Mouse (Mus musculus) left cerebral cortex, postnatal 36 days (tissue): Measurements from ENCODE around the gene Syt8. TPM values are rescaled to one million over a fixed set of nuclear protein-coding genes. Genes with fewer than 3 reads are reported as not detected.
"Not testable (repeated sequence)": the region's sequence is repeated elsewhere in the genome, so short reads cannot be mapped to it uniquely, and the experiment has no call there.

Experiments used
- DNase-seq, 2 experiments: peaks; one replicate each; pipeline ENCODE4 v3.0.0; 2021 to 2022; ENCODE audit warnings: low spot score in 2 of 2, mixed read lengths in 1 of 2
- intact Hi-C: fragments of 180-260 bp; cut with DNase I; formaldehyde crosslinking; loops from one replicate; pipeline ENCODE4 v1.15.1; 2025
- total RNA-seq, 2 experiments: library from RNA; stranded (reverse); gene quantifications; 2 replicates each; pipeline ENCODE4 v1.2.3; 2021

Syt8 gene
- total RNA-seq, 2 experiments from 2014 or later, result not detected

- intact Hi-C loops, result not testable (repeated sequence)
These were observed 29.5 kb upstream of the Syt8 start for GRCm38 (mm10) chr7:142405134-142405533.

GRCm38 (mm10) chr7:142407935-142408334, 26.7 kb upstream of the Syt8 start:
- DNase-seq, result no peak
- intact Hi-C loops, result no loop called here

More at GRCm38 (mm10) chr7:142405134-142405533, 29.5 kb upstream of the Syt8 start:
- DNase-seq, result not testable (repeated sequence)

- intact Hi-C loops, result no loop called here
- no peak for DNase-seq
These were observed 26.0 kb upstream of the Syt8 start for GRCm38 (mm10) chr7:142408686-142409085.

- no peak for DNase-seq
- intact Hi-C loops, result no loop called here
These were observed 25.0 kb upstream of the Syt8 start for GRCm38 (mm10) chr7:142409603-142410002.

GRCm38 (mm10) chr7:142413285-142413684, 21.4 kb upstream of the Syt8 start:
- intact Hi-C loops, result no loop called here
- no peak for DNase-seq

- intact Hi-C loops, result no loop called here
- DNase-seq, result no peak
These were observed 19.3 kb upstream of the Syt8 start for GRCm38 (mm10) chr7:142415314-142415713.

- DNase-seq, result no peak
- intact Hi-C loops, result no loop called here
These were observed 18.4 kb upstream of the Syt8 start for GRCm38 (mm10) chr7:142416225-142416624.

- intact Hi-C loops, result no loop called here
These were observed 16.6 kb upstream of the Syt8 start for GRCm38 (mm10) chr7:142418027-142418426.

GRCm38 (mm10) chr7:142418679-142419078, 16.0 kb upstream of the Syt8 start:
- intact Hi-C loops, result no loop called here
- DNase-seq, result no peak

More at GRCm38 (mm10) chr7:142418027-142418426, 16.6 kb upstream of the Syt8 start:
- no peak for DNase-seq

GRCm38 (mm10) chr7:142419887-142420286, 14.8 kb upstream of the Syt8 start:
- intact Hi-C loops, result no loop called here
- DNase-seq, result no peak

GRCm38 (mm10) chr7:142421826-142422225, 12.8 kb upstream of the Syt8 start:
- no peak for DNase-seq
- intact Hi-C loops, result no loop called here

- no peak for DNase-seq
- intact Hi-C loops, result no loop called here
These were observed 8.9 kb upstream of the Syt8 start for GRCm38 (mm10) chr7:142425641-142426213.

GRCm38 (mm10) chr7:142428213-142428612, 6.4 kb upstream of the Syt8 start:
- intact Hi-C loops, result no loop called here
- DNase-seq, result no peak

GRCm38 (mm10) chr7:142430160-142430678, 4.4 kb upstream of the Syt8 start:
- peak; percentile 24 to 36 for DNase-seq
- intact Hi-C loops, result no loop called here

- intact Hi-C loops, result no loop called here
- no peak for DNase-seq
These were observed 3.5 kb upstream of the Syt8 start for GRCm38 (mm10) chr7:142431106-142431505.

GRCm38 (mm10) chr7:142433623-142434022, 1.0 kb upstream of the Syt8 start:
- intact Hi-C loops, result no loop called here
- no peak for DNase-seq

GRCm38 (mm10) chr7:142435524-142435923, 874 bp downstream of the Syt8 start:
- intact Hi-C loops, result loop anchor here (1.0 kb wide), 1 partner anchor 101 kb away; no protein-coding TSS in a partner anchor
- peak; percentile 31 to 52 for DNase-seq

GRCm38 (mm10) chr7:142437324-142437723, 2.7 kb downstream of the Syt8 start:
- no peak for DNase-seq
- intact Hi-C loops, result no loop called here

GRCm38 (mm10) chr7:142439966-142440365, 5.3 kb downstream of the Syt8 start:
- DNase-seq, result no peak
- intact Hi-C loops, result loop anchor here (2.0 to 5.0 kb wide), 3 partner anchors 37 to 141 kb away; no protein-coding TSS in a partner anchor

- intact Hi-C loops, result loop anchor here (5.0 kb wide), 2 partner anchors 37 to 97 kb away; no protein-coding TSS in a partner anchor
- peak in 1 of 2 experiments; percentile 31 for DNase-seq
These were observed 6.0 kb downstream of the Syt8 start for GRCm38 (mm10) chr7:142440657-142441114.

- DNase-seq, result no peak
- intact Hi-C loops, result loop anchor here (5.0 kb wide), 2 partner anchors 36 to 96 kb away; no protein-coding TSS in a partner anchor
These were observed 6.9 kb downstream of the Syt8 start, which contains the start of gene Tnni2 for GRCm38 (mm10) chr7:142441585-142441984. TSS of gene Tnni2 (plus strand) at chr7:142441808.
